Mouse (Mus musculus) left cerebral cortex, adult 8-10 months (tissue): ENCODE measurements around the gene Dio1. TPM values are rescaled to one million over a fixed set of nuclear protein-coding genes. Genes with fewer than 3 reads are reported as not detected.

ENCODE experiments used
- DNase-seq, 2 experiments: peaks; one replicate each; pipeline ENCODE4 v3.0.0; 2022; ENCODE audit warnings: low spot score in 2 of 2
- total RNA-seq, 4 experiments: library from RNA; stranded (reverse); gene quantifications; 2 replicates each; pipeline ENCODE4 v1.2.4; 2022

Gene Dio1
- total RNA-seq, 4 experiments from 2014 or later = not detected

GRCm38 (mm10) chr4:107300902-107301555 is 5.9 kb downstream of the Dio1 start:
- no peak for DNase-seq

GRCm38 (mm10) chr4:107300371-107300770 is 6.6 kb downstream of the Dio1 start:
- no peak for DNase-seq

- DNase-seq = no peak
Measured at GRCm38 (mm10) chr4:107299779-107300340, 7.1 kb downstream of the Dio1 start.

GRCm38 (mm10) chr4:107298071-107298606 is 8.8 kb downstream of the Dio1 start:
- no peak for DNase-seq

- DNase-seq = no peak
Measured at GRCm38 (mm10) chr4:107292273-107292662, 14.7 kb downstream of the Dio1 start.

GRCm38 (mm10) chr4:107291611-107292272 is 15.2 kb downstream of the Dio1 start:
- no peak for DNase-seq

- DNase-seq = no peak
Measured at GRCm38 (mm10) chr4:107287517-107287916, 19.5 kb downstream of the Dio1 start.

GRCm38 (mm10) chr4:107286386-107286785 is 20.6 kb downstream of the Dio1 start:
- DNase-seq = no peak

GRCm38 (mm10) chr4:107285446-107286200 is 21.3 kb downstream of the Dio1 start:
- DNase-seq = no peak

- no peak for DNase-seq
Measured at GRCm38 (mm10) chr4:107280843-107281475, 26.0 kb downstream of the Dio1 start.

GRCm38 (mm10) chr4:107278188-107278707 is 28.7 kb downstream of the Dio1 start:
- no peak for DNase-seq

GRCm38 (mm10) chr4:107274511-107274910 is 32.5 kb downstream of the Dio1 start:
- no peak for DNase-seq

- DNase-seq = no peak
Measured at GRCm38 (mm10) chr4:107273683-107274082, 33.3 kb downstream of the Dio1 start.

GRCm38 (mm10) chr4:107260001-107260400 is 47.0 kb downstream of the Dio1 start:
- DNase-seq = no peak

GRCm38 (mm10) chr4:107254414-107254813 is 52.6 kb downstream of the Dio1 start:
- DNase-seq = no peak

- peak; percentile 79 to 95 for DNase-seq
Measured at GRCm38 (mm10) chr4:107253125-107254091, 53.6 kb downstream of the Dio1 start, which contains the start of the genes Lrrc42 and Hspb11. Lrrc42 (minus strand) TSS chr4:107253532. Hspb11 (plus strand) TSS chr4:107253593.

GRCm38 (mm10) chr4:107252522-107252921 is 54.4 kb downstream of the Dio1 start:
- DNase-seq = no peak

- no peak for DNase-seq
Measured at GRCm38 (mm10) chr4:107250494-107250893, 56.5 kb downstream of the Dio1 start.

GRCm38 (mm10) chr4:107249471-107249870 is 57.5 kb downstream of the Dio1 start:
- no peak for DNase-seq

- no peak for DNase-seq
Measured at GRCm38 (mm10) chr4:107248061-107248460, 58.9 kb downstream of the Dio1 start.
